Mouse (Mus musculus): ENCODE measurements around the gene Gm28047.

The Gm28047 gene

GRCm38 (mm10) chr15:102498322-102498721, 126.5 kb downstream of the Gm28047 start:
- DNase-seq (ENCODE audit: low spot score), result no peak

- DNase-seq (ENCODE audit: low spot score), result no peak
Measured at GRCm38 (mm10) chr15:102487664-102488063, 137.2 kb downstream of the Gm28047 start.

DNA sequence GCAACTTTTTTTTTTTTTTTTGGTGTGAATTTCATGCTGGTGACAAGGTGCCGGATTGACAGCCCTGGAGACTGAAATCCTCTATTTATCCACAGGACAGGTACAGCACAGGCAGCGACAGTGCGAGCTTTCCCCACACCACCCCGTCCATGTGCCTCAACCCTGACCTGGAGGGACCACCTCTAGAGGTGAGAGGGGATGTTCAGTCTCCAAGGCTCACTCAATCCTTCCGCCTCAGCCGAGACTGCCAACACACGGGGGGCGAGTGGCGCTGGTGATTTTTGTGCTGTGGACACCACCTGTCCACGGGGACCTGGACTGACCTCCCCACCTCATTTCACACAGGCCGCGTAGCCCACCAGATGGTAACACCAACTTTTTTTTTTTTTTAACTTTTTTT, 139.0 kb downstream of the Gm28047 start:
- no peak for DNase-seq (ENCODE audit: low spot score)

DNA sequence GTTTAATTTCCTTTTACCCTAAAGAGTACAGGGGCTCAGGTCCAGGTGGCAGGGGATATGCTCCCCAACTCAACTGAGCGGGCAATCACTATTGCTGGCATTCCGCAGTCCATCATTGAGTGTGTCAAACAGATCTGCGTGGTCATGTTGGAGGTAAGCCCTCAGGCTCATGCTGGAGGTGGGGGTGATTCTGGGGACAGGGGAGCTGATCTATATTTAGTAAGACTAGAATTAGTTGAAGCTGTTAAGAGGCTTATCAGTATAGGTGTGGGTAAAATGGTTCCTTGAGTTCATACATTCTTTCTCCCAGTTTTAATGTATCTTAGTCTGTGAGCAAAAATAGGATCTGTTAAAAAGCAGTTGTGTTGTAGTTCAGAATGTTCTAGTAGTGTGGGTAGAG, 141.7 kb downstream of the Gm28047 start:
- no peak for DNase-seq (ENCODE audit: low spot score)

GRCm38 (mm10) chr15:102474520-102474919, 150.3 kb downstream of the Gm28047 start:
- DNase-seq (ENCODE audit: low spot score), result no peak

All from ovary, adult 18-20 months (tissue).